Mouse (Mus musculus): ENCODE data around the gene Fam24b. TPM values are rescaled to one million over a fixed set of nuclear protein-coding genes. Genes with fewer than 3 reads are reported as not detected.
A peak's percentile ranks its signal among the peaks of the same experiment; 100 is the strongest.

Fam24b gene
- polyA plus RNA-seq (2015; fragmentation: Nextera tagmentation; extraction: Ambion mirVana) = not detected in 2 replicates

GRCm38 (mm10) chr7:131329416-131329815, at the start of gene Fam24b:
Gene Fam24b, minus strand, starts transcription at chr7:131329516.
- WGBS = 92% methylated on average over 5 of the region's 5 CpGs
- Histone ChIP-seq H3K4me2 (ENCODE audit: low read length) (no peak within 1 kb of the TSS), H3K27me3 (ENCODE audit: control insufficient read depth, insufficient read depth, low read depth, low read length) (no peaks in the 10 kb centered on the region), H3K9ac (ENCODE audit: low read depth, low read length) (no peak within 1 kb of the TSS), H3K9me3 (replicated peaks; ENCODE audit: control insufficient read depth, low read length, poor library complexity, severe bottlenecking) (no peaks in the 10 kb centered on the region), H3K4me1 (ENCODE audit: control insufficient read depth, insufficient read depth, low read length) (no peaks in the 10 kb centered on the region), H3K36me3 (ENCODE audit: control insufficient read depth, insufficient read depth, low read length) (no peaks in the 10 kb centered on the region), H3K4me3 (ENCODE audit: low read depth, low read length) (no peak within 1 kb of the TSS), H3K27ac (ENCODE audit: low read length) (no peak within 1 kb of the TSS)
- ATAC-seq = no peak

GRCm38 (mm10) chr7:131371880-131372651, 42.8 kb upstream of the Fam24b start:
- peak overlapping the region; percentile 89 for H3K4me3 ChIP-seq (ENCODE audit: low read depth, low read length)
- H3K9ac ChIP-seq (ENCODE audit: low read depth, low read length) = peak overlapping the region; percentile 95
- no peaks in the 10 kb centered on the region for H3K9me3 ChIP-seq (replicated peaks; ENCODE audit: control insufficient read depth, low read length, poor library complexity, severe bottlenecking)
- H3K27ac ChIP-seq (ENCODE audit: low read length) = no peak overlapping the region
- no peaks in the 10 kb centered on the region for H3K36me3 ChIP-seq (ENCODE audit: control insufficient read depth, insufficient read depth, low read length)
- peaks cover 10% of the 10 kb centered on the region for H3K4me1 ChIP-seq (ENCODE audit: control insufficient read depth, insufficient read depth, low read length)
- WGBS = 77% methylated on average over 9 of the region's 9 CpGs
- ATAC-seq = no peak
- H3K27me3 ChIP-seq (ENCODE audit: control insufficient read depth, insufficient read depth, low read depth, low read length) = no peaks in the 10 kb centered on the region; the same call in 1 of the 2 replicates
- H3K4me2 ChIP-seq (ENCODE audit: low read length) = peak overlapping the region; percentile 75

- Histone ChIP-seq H3K9me3 (replicated peaks; ENCODE audit: control insufficient read depth, low read length, poor library complexity, severe bottlenecking) (no peaks in the 10 kb centered on the region), H3K27ac (ENCODE audit: low read length) (peak overlapping the region; percentile 91), H3K4me2 (ENCODE audit: low read length) (peak overlapping the region; percentile 75), H3K4me3 (ENCODE audit: low read depth, low read length) (peak overlapping the region; percentile 89), H3K9ac (ENCODE audit: low read depth, low read length) (peak overlapping the region; percentile 95), H3K27me3 (ENCODE audit: control insufficient read depth, insufficient read depth, low read depth, low read length) (no peaks in the 10 kb centered on the region; the same call in 1 of the 2 replicates), H3K4me1 (ENCODE audit: control insufficient read depth, insufficient read depth, low read length) (peaks cover 10% of the 10 kb centered on the region), H3K36me3 (ENCODE audit: control insufficient read depth, insufficient read depth, low read length) (no peaks in the 10 kb centered on the region)
- 8% methylated on average over 9 of the region's 9 CpGs for WGBS
- ATAC-seq = no peak; the same call in 1 of the 2 replicates
Measured at GRCm38 (mm10) chr7:131371470-131371860, 42.1 kb upstream of the Fam24b start.

- peak within 1 kb of the TSS; percentile 89 for H3K4me3 ChIP-seq (ENCODE audit: low read depth, low read length)
- 5% methylated on average over 47 of the region's 47 CpGs for WGBS
- H3K4me2 ChIP-seq (ENCODE audit: low read length) = peak within 1 kb of the TSS; percentile 75
- H3K27ac ChIP-seq (ENCODE audit: low read length) = peak within 1 kb of the TSS; percentile 91
- H3K4me1 ChIP-seq (ENCODE audit: control insufficient read depth, insufficient read depth, low read length) = peaks cover 10% of the 10 kb centered on the region
- H3K27me3 ChIP-seq (ENCODE audit: control insufficient read depth, insufficient read depth, low read depth, low read length) = no peaks in the 10 kb centered on the region; the same call in 1 of the 2 replicates
- H3K9me3 ChIP-seq (replicated peaks; ENCODE audit: control insufficient read depth, low read length, poor library complexity, severe bottlenecking) = no peaks in the 10 kb centered on the region
- H3K9ac ChIP-seq (ENCODE audit: low read depth, low read length) = peak within 1 kb of the TSS; percentile 95
- ATAC-seq = peak; percentile 96
- H3K36me3 ChIP-seq (ENCODE audit: control insufficient read depth, insufficient read depth, low read length) = no peaks in the 10 kb centered on the region
Measured at GRCm38 (mm10) chr7:131370648-131371469, 41.5 kb upstream of the Fam24b start, which contains the start of gene Pstk. Gene Pstk, plus strand, starts transcription at chr7:131371141.

- Histone ChIP-seq H3K27me3 (ENCODE audit: control insufficient read depth, insufficient read depth, low read depth, low read length) (no peaks in the 10 kb centered on the region; the same call in 1 of the 2 replicates), H3K9ac (ENCODE audit: low read depth, low read length) (no peak overlapping the region), H3K9me3 (replicated peaks; ENCODE audit: control insufficient read depth, low read length, poor library complexity, severe bottlenecking) (no peaks in the 10 kb centered on the region), H3K36me3 (ENCODE audit: control insufficient read depth, insufficient read depth, low read length) (no peaks in the 10 kb centered on the region; the same call in 1 of the 2 replicates), H3K4me3 (ENCODE audit: low read depth, low read length) (no peak overlapping the region), H3K27ac (ENCODE audit: low read length) (no peak overlapping the region), H3K4me2 (ENCODE audit: low read length) (no peak overlapping the region), H3K4me1 (ENCODE audit: control insufficient read depth, insufficient read depth, low read length) (peaks cover 14% of the 10 kb centered on the region)
- WGBS = 94% methylated on average over 8 of the region's 8 CpGs
- no peak for ATAC-seq
Measured at GRCm38 (mm10) chr7:131364131-131364530, 34.8 kb upstream of the Fam24b start.

GRCm38 (mm10) chr7:131362615-131363300, 33.4 kb upstream of the Fam24b start, which contains the start of gene 2310057M21Rik:
Gene 2310057M21Rik, minus strand, starts transcription at chr7:131362759.
- H3K9ac ChIP-seq (ENCODE audit: low read depth, low read length) = peak within 1 kb of the TSS; percentile 91
- no peaks in the 10 kb centered on the region for H3K9me3 ChIP-seq (replicated peaks; ENCODE audit: control insufficient read depth, low read length, poor library complexity, severe bottlenecking)
- peak within 1 kb of the TSS; percentile 96 for H3K4me2 ChIP-seq (ENCODE audit: low read length)
- WGBS = under 1% methylated on average over 55 of the region's 55 CpGs
- H3K4me1 ChIP-seq (ENCODE audit: control insufficient read depth, insufficient read depth, low read length) = peaks cover 14% of the 10 kb centered on the region
- peak within 1 kb of the TSS; percentile 93 for H3K4me3 ChIP-seq (ENCODE audit: low read depth, low read length)
- H3K27me3 ChIP-seq (ENCODE audit: control insufficient read depth, insufficient read depth, low read depth, low read length) = no peaks in the 10 kb centered on the region; the same call in 1 of the 2 replicates
- peak within 1 kb of the TSS; percentile 89 for H3K27ac ChIP-seq (ENCODE audit: low read length)
- peaks cover 8% of the 10 kb centered on the region; the same call in 1 of the 2 replicates for H3K36me3 ChIP-seq (ENCODE audit: control insufficient read depth, insufficient read depth, low read length)
- ATAC-seq = peak; percentile 98

GRCm38 (mm10) chr7:131362269-131362614, 32.9 kb upstream of the Fam24b start:
- under 1% methylated on average over 34 of the region's 35 CpGs for WGBS
- peak overlapping the region; percentile 91 for H3K9ac ChIP-seq (ENCODE audit: low read depth, low read length)
- peaks cover 14% of the 10 kb centered on the region for H3K4me1 ChIP-seq (ENCODE audit: control insufficient read depth, insufficient read depth, low read length)
- H3K4me3 ChIP-seq (ENCODE audit: low read depth, low read length) = peak overlapping the region; percentile 93
- peak overlapping the region; percentile 89 for H3K27ac ChIP-seq (ENCODE audit: low read length)
- peaks cover 10% of the 10 kb centered on the region; the same call in 1 of the 2 replicates for H3K36me3 ChIP-seq (ENCODE audit: control insufficient read depth, insufficient read depth, low read length)
- H3K27me3 ChIP-seq (ENCODE audit: control insufficient read depth, insufficient read depth, low read depth, low read length) = no peaks in the 10 kb centered on the region; the same call in 1 of the 2 replicates
- no peaks in the 10 kb centered on the region for H3K9me3 ChIP-seq (replicated peaks; ENCODE audit: control insufficient read depth, low read length, poor library complexity, severe bottlenecking)
- ATAC-seq = peak; percentile 86
- peak overlapping the region; percentile 69 for H3K4me2 ChIP-seq (ENCODE audit: low read length)

- Histone ChIP-seq H3K27me3 (ENCODE audit: control insufficient read depth, insufficient read depth, low read depth, low read length) (no peaks in the 10 kb centered on the region), H3K4me2 (ENCODE audit: low read length) (no peak overlapping the region), H3K27ac (ENCODE audit: low read length) (no peak overlapping the region), H3K9me3 (replicated peaks; ENCODE audit: control insufficient read depth, low read length, poor library complexity, severe bottlenecking) (no peaks in the 10 kb centered on the region), H3K4me3 (ENCODE audit: low read depth, low read length) (no peak overlapping the region), H3K36me3 (ENCODE audit: control insufficient read depth, insufficient read depth, low read length) (peaks cover 21% of the 10 kb centered on the region), H3K9ac (ENCODE audit: low read depth, low read length) (no peak overlapping the region), H3K4me1 (ENCODE audit: control insufficient read depth, insufficient read depth, low read length) (peaks cover 3% of the 10 kb centered on the region)
- ATAC-seq = no peak
- 98% methylated on average over 13 of the region's 13 CpGs for WGBS
Measured at GRCm38 (mm10) chr7:131356105-131356504, 26.8 kb upstream of the Fam24b start.

All from midbrain, embryonic 16.5 days (tissue).